Mouse (Mus musculus): Measurements from ENCODE around the gene Usp48.
A peak's percentile ranks its signal among the peaks of the same experiment; 100 is the strongest.

Gene Usp48

DNA sequence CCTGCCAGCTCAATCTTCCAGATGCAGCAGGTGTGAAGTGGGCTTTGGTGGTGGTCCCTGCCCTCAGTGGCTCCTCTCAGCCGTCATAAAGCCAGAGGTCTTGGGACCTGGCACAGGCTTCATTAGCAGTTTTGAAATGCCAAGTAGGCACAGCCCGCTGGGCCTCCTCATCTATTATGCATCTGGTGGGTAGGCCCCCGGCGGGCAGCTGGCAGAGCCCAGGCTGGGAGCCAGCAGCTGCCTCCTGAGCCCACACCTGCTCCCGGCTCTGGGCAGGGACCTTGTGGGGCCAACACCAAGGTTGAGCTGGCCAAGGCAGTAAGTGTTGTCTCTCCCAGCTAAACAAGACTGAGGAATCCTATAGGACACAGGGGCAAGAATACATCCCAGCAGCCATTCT lies 92.7 kb downstream of the Usp48 start:
- no peak for DNase-seq (ENCODE audit: low spot score in 2 of 2)

DNA sequence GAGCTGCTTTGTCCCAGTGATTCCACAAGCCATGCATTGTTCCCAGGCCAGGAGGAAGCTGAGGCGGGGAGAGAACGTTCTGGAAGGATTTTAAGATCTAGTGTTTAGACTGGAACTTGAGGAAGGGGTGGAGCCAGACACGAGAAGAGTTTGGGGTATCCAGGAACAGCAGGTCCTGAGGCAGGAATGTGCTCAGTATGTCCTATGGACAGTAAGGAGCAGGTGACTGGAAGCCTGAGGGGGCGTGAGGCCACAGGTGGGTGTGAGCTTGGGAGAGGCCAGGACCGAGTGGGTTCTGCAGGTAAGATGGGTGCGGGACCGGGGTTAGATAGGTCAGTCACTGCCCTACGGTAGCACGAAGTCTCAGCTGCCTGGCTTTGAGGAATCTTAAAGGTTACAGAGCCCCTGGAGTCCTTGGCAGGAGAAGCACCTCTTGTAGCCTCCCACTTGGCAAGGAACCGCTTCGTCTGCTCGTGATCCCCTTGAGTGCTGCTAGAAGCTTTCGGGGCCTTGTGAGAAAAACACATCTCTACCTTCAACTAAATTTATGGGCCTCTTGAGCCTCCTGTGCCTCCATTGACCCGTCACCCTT lies 93.8 kb downstream of the Usp48 start:
- no peak for DNase-seq (ENCODE audit: low spot score in 2 of 2)

DNA sequence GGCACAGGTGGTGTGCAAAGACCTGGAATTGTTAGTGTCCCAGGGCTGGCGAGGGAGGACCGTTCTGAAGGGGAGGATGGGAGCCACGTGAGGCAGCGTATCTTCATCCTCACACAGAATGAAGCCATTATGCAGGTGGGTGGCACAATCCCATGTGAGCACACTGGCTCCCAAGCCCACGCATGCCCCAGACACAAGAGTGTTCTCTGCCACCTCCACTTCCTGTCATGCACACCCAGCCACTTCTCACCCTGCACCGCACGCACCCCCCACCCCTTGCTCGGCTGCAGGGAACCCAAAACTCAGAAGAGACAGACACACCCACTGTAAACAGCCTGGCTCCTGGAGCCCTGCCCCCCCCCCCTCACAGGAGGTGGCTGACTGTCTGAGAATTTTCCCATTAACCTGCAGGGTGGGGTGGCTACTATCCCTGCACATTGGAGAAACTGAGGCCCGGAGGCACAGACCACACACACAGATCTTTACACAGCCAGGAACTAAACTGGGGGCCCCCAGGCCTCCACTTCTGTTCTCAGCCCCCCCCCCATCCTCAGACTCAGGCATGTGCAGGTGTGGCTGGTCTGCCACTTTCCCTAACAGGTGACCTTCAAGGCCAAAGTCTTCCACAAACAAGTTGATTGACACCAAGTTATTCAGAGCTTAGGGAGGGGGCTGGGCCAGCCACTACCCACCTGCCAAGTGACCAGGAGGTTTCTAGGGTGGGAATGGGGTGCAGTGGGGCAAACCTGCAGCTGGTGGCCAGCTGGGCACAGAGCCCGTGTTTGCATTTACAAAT lies 98.8 kb downstream of the Usp48 start:
- DNase-seq (ENCODE audit: low spot score in 2 of 2): no peak

DNA sequence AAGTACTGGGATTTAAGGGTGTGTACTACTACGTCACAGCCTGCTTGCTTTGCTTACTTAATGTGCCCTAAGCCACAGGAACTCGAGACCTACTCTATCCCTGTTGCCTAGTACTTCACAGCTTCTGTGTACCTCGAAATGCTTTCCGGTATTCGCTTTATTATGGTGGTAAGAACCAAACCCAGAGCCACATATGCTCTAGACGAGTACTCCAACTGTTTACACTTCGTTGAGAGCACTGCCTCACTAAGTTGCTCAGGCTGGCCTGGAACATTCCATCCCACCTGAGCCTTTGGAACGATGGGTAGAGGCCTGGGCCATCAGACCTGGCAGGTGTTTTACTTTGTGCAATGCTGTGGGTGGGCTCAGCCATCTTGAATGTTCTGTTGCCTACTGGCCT lies 101.7 kb downstream of the Usp48 start:
- DNase-seq (ENCODE audit: low spot score in 2 of 2): no peak

DNA sequence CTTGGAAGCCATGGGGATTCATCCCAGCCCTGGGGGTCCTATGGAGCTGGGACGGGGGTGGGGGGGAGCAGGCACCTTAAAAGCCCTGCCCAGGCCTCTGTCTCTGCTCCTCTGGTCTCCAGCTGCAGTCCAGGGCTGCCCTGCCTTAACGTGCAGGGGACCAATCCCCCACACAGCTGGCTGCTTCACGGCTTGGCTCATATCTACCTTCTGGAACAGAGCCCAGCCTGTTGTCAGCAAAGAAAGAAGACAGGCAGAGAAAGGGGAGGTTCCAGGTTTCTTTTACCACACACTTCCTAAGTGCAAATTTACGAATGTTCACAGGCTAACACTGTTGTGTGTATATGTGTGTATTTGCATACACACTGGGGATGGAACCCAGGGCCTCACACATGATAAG lies 102.3 kb downstream of the Usp48 start:
- no peak for DNase-seq (ENCODE audit: low spot score in 2 of 2)

DNA sequence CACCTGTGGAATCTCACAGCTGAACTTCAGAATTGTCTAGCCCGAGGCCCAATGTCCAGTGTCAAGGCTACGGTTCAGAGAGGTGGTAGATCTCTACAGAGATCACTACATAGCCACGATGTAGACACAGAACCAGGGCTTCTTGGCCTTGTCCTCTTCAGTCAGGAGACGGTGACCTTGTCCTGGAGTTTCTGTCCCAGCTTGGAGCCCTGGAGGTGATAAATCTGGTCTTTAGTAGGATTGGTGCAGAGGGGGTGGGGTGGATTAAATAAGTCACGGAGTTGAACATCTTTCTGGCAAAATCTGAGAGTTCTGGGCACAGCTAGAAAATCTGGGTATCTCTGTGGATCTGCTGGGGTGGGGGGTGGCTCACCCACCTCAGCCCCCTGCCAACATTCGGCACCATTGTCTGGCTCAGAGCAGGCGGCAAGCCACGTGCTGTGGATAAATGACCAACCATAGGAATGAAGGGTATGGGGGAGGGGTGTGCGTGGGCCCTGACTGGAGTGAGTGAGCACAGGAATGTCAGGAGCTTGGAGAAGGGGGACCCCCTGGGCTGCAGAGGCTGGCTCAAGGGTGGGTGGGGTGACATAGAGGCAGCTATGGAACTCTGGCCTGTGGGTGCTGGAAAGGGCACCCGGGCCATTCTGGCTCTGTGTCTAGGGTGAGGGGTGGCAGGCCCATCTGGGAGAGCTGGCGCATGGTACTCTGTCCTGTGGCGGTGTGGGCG lies 103.8 kb downstream of the Usp48 start:
- no peak for DNase-seq (ENCODE audit: low spot score in 2 of 2)

DNA sequence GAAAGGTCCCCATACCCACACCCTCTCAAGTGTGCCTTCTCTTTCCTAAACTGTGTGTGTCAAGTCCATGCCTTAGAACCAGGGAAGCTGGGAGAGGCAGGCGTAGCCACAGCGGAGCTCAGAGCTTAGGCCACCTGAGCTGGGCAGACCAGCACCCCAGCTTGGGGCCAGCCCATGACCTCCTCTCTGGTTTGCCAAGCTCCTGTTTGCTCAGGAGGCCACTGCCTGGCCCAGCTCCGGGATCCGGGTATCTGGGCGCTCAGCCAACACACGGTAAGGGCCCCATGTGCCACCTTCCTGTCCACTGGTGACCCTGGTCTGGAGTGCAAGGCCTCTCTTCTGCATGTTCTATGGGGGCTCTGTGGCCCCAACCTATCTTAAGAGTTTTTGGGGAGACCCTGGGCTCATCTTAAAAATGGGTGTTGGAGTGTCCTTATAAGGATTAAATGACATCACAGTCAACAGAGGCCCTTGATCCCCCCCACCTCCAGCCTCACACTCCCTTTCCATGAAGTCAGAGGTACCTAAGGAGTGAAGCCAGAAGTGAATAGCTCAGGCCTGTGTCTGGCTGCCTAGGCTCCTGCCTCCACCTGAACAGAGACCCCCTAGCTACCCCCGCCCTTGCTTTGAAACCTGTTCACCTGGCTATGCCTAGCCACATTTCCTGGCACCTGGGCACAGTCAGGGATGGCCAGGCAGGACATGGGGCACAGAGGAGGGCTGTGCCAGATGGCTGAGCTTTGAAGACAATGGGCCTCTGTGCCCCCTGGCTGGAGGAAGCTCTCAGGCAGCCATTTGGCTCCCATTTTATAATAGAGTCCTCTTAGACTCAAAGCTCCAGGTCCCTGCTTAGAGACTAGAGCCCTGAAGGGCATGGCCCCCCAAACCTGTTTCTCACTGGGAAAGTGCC lies 104.8 kb downstream of the Usp48 start:
- DNase-seq (ENCODE audit: low spot score in 2 of 2): no peak

DNA sequence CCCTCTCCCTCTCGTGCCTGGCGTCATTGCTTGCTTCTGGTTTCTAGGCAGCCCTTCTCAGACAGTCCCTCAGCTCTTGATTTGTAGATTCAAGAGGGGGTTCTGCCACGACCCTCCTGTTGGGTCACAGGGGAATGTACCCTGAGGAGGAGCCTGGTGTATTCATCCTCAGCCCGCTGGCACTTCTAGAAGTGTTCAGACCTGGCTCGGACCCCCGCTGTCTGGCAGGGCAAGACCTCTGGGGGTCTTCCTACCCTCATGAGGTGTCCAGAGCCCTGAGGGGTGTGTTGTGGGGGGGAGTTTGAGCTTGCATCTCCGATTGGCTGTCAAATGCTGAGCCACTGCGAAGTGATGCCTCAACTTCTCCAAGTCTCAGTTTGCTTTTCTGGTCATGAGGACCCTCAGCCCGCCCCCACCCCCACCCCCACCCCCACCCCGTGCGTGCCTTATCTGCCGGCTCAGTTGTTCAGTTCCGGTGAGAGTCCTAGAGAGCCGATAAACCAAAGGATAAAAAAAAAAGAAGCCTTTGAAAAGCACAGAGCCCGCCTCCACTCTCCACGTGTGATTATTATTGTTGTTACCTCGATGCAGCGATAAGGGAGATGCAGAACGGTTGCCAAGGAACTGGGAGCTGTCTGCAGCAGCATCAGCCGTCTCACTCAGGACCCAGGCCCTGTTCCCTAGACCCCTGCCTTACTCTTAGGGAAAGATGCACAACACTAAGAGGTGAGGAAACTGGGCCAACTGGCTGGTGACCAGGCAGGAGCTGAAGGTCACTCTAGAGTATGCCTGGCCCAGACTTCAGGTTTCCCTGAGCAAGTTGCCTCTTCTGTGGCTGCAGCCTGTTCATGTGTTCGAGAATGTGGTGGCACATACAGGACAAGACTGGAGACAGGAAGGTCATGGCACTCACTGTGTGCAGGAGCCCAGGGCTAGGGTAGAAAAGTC lies 106.0 kb downstream of the Usp48 start:
- DNase-seq (ENCODE audit: low spot score in 2 of 2): no peak

DNA sequence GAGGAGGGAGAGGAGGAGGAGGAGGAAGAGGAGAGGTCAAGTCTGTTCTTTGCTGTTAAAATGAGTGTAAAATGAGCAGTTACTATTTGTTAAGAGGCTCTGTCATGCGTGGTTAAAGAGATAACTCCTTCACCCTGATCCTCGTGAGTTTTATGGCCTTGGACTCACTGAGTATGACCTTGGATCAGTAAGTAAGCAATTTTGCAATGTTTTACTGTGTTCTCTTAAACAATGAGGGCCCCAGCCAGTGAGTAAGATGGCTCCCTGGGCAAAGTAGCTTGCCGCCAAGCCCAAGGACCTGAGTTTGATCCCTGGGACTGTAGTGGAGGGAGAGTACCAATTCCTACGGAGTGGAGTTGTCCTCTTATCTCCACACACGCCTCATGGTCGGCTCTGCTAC lies 107.4 kb downstream of the Usp48 start:
- no peak for DNase-seq (ENCODE audit: low spot score in 2 of 2)

DNA sequence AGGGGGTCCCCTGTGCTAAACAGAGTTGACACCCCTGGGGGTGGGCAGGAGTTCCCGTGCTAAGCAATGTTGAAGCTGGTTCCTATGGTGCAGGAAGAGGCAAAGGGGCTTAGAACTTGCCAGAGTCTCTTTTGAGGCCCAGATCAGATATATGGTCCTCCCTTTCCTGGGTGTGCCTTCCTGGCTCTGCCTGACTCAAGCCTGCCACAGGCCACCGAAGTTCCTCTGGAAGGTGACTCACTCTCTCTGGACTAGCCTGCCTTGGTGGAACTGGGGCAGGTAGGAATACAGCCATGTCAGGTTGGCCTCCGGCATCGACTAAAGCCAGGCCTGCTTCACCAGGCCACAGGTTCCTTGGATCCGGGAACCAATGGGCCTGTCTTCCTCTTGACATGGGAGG lies 109.5 kb downstream of the Usp48 start:
- no peak for DNase-seq (ENCODE audit: low spot score in 2 of 2)

DNA sequence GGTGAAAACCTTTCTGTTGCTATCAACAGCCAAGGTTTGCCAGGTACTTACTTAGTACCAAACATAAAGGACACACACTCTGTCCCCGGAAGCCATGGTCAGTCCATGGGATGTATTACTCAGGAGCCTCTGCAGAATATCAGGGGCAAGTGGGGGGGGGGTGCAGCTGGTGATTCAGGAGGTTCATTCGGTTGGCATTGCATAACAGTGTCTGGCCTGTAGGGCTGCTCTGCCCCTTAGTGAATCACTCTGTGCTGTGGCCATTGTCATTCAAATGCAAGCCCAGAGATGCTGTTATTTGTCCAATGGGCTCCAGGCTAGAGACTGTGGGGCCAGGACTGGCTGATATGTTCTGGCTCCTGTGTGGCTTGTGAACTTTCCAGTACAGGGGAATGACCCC lies 111.0 kb downstream of the Usp48 start:
- no peak for DNase-seq (ENCODE audit: low spot score in 2 of 2)

DNA sequence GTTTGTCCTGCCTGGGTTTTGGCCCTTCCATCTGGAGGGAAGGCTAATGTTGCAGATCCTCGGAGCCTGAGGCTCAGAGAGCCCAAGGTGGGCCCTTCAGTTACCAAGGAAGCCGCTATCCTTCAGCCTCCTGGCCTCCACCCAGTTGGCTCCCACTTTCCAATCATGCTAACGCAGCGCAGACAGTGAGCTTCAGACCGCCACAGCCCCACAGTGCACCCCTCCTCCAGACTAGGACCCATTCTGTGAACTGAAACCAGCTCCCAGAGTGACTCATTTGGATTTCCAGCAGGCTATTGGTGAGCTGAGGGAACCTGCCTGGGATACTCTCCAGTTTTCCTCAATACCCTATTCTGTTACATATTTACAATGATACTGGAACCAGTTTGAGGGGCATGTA lies 111.8 kb downstream of the Usp48 start:
- DNase-seq (ENCODE audit: low spot score in 2 of 2): no peak

DNA sequence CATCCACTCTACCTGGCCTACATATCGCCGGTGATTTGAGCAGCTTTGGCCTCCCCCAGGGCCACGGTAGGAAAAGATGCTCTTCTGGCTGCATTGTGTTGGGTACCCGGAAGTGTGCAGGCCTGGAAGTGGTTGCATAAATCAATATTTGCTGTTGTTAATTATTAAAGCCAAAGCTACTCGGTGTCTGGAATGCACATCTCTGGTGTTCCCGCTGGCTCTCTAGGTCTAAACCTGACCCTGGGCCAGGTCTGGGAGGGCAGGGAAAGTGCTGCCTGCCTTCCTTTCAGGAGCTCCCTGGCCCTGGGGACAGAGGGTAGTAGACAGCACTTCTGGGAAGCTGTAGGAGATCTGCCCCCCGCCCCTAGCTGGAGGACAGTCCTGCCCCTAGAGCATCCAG lies 113.0 kb downstream of the Usp48 start:
- DNase-seq (ENCODE audit: low spot score in 2 of 2): no peak

DNA sequence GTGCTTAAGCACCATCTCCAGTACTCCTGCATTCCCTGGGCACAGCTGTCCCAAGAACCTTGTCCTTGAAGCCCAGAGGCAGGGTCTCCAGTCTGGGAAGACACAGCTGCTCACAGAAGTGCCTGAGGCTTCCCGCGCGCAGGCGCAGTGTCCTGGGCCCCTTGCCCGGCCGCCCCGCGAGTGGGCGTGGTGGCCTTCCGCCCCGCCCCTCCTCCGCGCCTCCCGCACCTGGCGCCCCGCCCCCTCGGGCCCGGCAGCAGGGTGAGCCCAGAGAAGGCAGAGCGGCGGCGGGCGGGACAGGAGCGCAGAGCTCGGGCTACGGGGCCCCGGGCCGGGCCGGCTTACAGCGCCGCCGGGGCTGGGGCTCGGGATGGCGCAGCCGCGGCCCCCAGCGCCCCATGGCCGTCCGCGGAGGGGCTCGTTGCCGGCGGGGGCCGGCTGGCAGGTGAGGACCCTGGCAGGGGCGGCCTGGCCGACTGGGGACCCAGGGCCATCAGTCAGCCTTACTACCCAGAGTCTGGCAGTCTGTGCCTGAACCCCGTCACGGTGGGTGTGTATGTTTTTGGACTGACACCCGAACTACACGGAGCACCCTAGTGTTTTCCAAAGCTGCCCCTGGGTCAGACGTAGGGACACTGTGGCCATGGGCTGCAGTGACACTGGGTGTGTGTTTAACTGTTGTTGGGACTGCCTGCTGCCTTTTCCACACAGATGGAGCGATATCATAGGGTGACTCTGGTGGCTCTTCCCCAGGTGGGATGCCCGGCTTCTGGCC lies 113.8 kb downstream of the Usp48 start:
- DNase-seq (ENCODE audit: low spot score in 2 of 2): peak; percentile 85 to 96
